In genomic region chr11:99854121-99854520, GRCm38 (mm10) we compare ENCODE assay signal across 12 mouse cellular contexts. TPM values are rescaled to one million over a fixed set of nuclear protein-coding genes. Genes with fewer than 3 reads are reported as not detected.
DNase-seq lines count a peak whose midpoint lies in the region; ATAC-seq and TF ChIP-seq lines count a peak whose summit lies in the region.
"Had no signal": no experiment of that assay in that cellular context is flagged by ENCODE, and none has a peak within 500 bp of the region (broad histone marks: within the 10 kb centered on the region; RNA-seq: fewer than 3 reads in every experiment).

No protein-coding gene starts in this region.

- ATAC-seq in hindbrain, embryonic 16.5 days = no peak
- ATAC-seq in lung, embryonic 14.5 days (ENCODE audit: insufficient read depth) = no peak

- H3K4me2 ChIP-seq in hindbrain, embryonic 16.5 days (ENCODE audit: low read length) = no peak overlapping the region
- no peak overlapping the region for H3K4me2 ChIP-seq in lung, embryonic 14.5 days
- H3K4me2 ChIP-seq: lung, embryonic 15.5 days had no signal

- no peak overlapping the region for H3K9ac ChIP-seq in hindbrain, embryonic 16.5 days (ENCODE audit: low read depth, low read length)
- H3K9ac ChIP-seq in lung, embryonic 14.5 days = no peak overlapping the region
- H3K9ac ChIP-seq: lung, embryonic 15.5 days had no signal

- no peaks in the 10 kb centered on the region for H3K4me1 ChIP-seq in hindbrain, embryonic 10.5 days (replicated peaks)
- no peaks in the 10 kb centered on the region for H3K4me1 ChIP-seq in hindbrain, embryonic 16.5 days (ENCODE audit: control insufficient read depth, insufficient read depth, low read depth, low read length)
- no peaks in the 10 kb centered on the region for H3K4me1 ChIP-seq in lung, embryonic 14.5 days (ENCODE audit: insufficient read depth)
- H3K4me1 ChIP-seq: lung, embryonic 15.5 days had no signal

- no peak overlapping the region for H3K27ac ChIP-seq in hindbrain, embryonic 10.5 days
- no peak overlapping the region for H3K27ac ChIP-seq in hindbrain, embryonic 16.5 days (ENCODE audit: low read depth, low read length)
- H3K27ac ChIP-seq in lung, embryonic 14.5 days (ENCODE audit: low read depth) = no peak overlapping the region
- H3K27ac ChIP-seq: lung, embryonic 15.5 days had no signal

- H3K27me3 ChIP-seq in hindbrain, embryonic 10.5 days (ENCODE audit: insufficient read depth, poor library complexity, severe bottlenecking) = no peaks in the 10 kb centered on the region
- no peaks in the 10 kb centered on the region for H3K27me3 ChIP-seq in hindbrain, embryonic 16.5 days (replicated peaks; ENCODE audit: control insufficient read depth, insufficient read depth, low read length)
- no peaks in the 10 kb centered on the region for H3K27me3 ChIP-seq in lung, embryonic 14.5 days (ENCODE audit: insufficient read depth, low read length)
- H3K27me3 ChIP-seq: lung, embryonic 15.5 days had no signal

- TF ChIP-seq CTCF in lung, embryonic 14.5 days (IDR thresholded peaks at IDR 0.05; ENCODE audit: low read depth) = peak; percentile 59

- no peaks in the 10 kb centered on the region for H3K36me3 ChIP-seq in hindbrain, embryonic 10.5 days
- H3K36me3 ChIP-seq in hindbrain, embryonic 16.5 days (ENCODE audit: control insufficient read depth, insufficient read depth, low read length) = no peaks in the 10 kb centered on the region
- H3K36me3 ChIP-seq in lung, embryonic 14.5 days (ENCODE audit: insufficient read depth) = no peaks in the 10 kb centered on the region
- H3K36me3 ChIP-seq: lung, embryonic 15.5 days had no signal

- 0 out of 2 replicates have a peak, but pooled peaks cover 4% of the 10 kb centered on the region for H3K9me3 ChIP-seq in hindbrain, embryonic 10.5 days
- no peaks in the 10 kb centered on the region for H3K9me3 ChIP-seq in hindbrain, embryonic 16.5 days (ENCODE audit: control insufficient read depth, low read length)
- H3K9me3 ChIP-seq in lung, embryonic 14.5 days (ENCODE audit: low read depth, low read length) = no peaks in the 10 kb centered on the region
- H3K9me3 ChIP-seq: lung, embryonic 15.5 days had no signal

- WGBS in hindbrain, embryonic 10.5 days = 63% methylated on average over 3 of the region's 3 CpGs
- 61% methylated on average over 3 of the region's 3 CpGs for WGBS in hindbrain, embryonic 16.5 days
- WGBS in lung, embryonic 14.5 days = 51% methylated on average over 3 of the region's 3 CpGs

- no peak overlapping the region for H3K4me3 ChIP-seq in hindbrain, embryonic 10.5 days
- H3K4me3 ChIP-seq in hindbrain, embryonic 16.5 days (ENCODE audit: low read length) = no peak overlapping the region
- no peak overlapping the region for H3K4me3 ChIP-seq in lung, embryonic 14.5 days (ENCODE audit: low read depth, low read length)
- H3K4me3 ChIP-seq: erythroblast, embryonic 14.5 days; lung, embryonic 15.5 days had no signal

- DNase-seq in hindbrain, embryonic 10.5 days (ENCODE audit: low spot score) = peak; percentile 15
- DNase-seq in lung, embryonic 14.5 days = peak; percentile 37
- no peak for DNase-seq in lung, postnatal 14 days
- peak; percentile 46 for DNase-seq in embryo, embryonic 10.5 days (ENCODE audit: low spot score)
- DNase-seq in retina, embryonic 14.5 days (ENCODE audit: low spot score) = peak; percentile 52
- no peak for DNase-seq in spleen, postnatal 36 days (ENCODE audit: low spot score in 2 of 2)
- DNase-seq in kidney, adult 11 months = no peak
- DNase-seq: kidney, postnatal 25 days had no signal

RNA-seq across cellular contexts. Expression of gene Krtap4-16, which starts 2.7 kb away (rescaled TPM):
- polyA plus RNA-seq in hindbrain, embryonic 10.5 days (2016; fragmentation: Nextera tagmentation; extraction: Ambion mirVana) = not detected in 2 replicates
- not detected in 2 replicates for polyA plus RNA-seq in hindbrain, embryonic 16.5 days (2015; fragmentation: Nextera tagmentation; extraction: Ambion mirVana)
- polyA plus RNA-seq in lung, embryonic 14.5 days (2014; fragmentation: Nextera tagmentation; extraction: Ambion mirVana) = not detected in 2 replicates
- polyA plus RNA-seq: erythroblast, embryonic 14.5 days; lung, embryonic 15.5 days; neural tube, embryonic 14.5 days had no signal

RNA-seq across cellular contexts. Expression of gene Gm11568, which starts 3.6 kb away (rescaled TPM):
- not detected in 2 replicates for polyA plus RNA-seq in hindbrain, embryonic 10.5 days (2016; fragmentation: Nextera tagmentation; extraction: Ambion mirVana)
- not detected in 2 replicates for polyA plus RNA-seq in hindbrain, embryonic 16.5 days (2015; fragmentation: Nextera tagmentation; extraction: Ambion mirVana)
- not detected in 2 replicates for polyA plus RNA-seq in lung, embryonic 14.5 days (2014; fragmentation: Nextera tagmentation; extraction: Ambion mirVana)
- polyA plus RNA-seq: lung, embryonic 15.5 days; neural tube, embryonic 14.5 days had no signal

RNA-seq across cellular contexts. Expression of gene Gm11559, which starts 10.2 kb away (rescaled TPM):
- not detected in 2 replicates for polyA plus RNA-seq in hindbrain, embryonic 10.5 days (2016; fragmentation: Nextera tagmentation; extraction: Ambion mirVana)
- polyA plus RNA-seq in hindbrain, embryonic 16.5 days (2015; fragmentation: Nextera tagmentation; extraction: Ambion mirVana) = not detected in 2 replicates
- not detected in 2 replicates for polyA plus RNA-seq in lung, embryonic 14.5 days (2014; fragmentation: Nextera tagmentation; extraction: Ambion mirVana)
- polyA plus RNA-seq: erythroblast, embryonic 14.5 days; lung, embryonic 15.5 days; neural tube, embryonic 14.5 days had no signal

RNA-seq across cellular contexts. Expression of gene 2300003K06Rik, which starts 16.3 kb away (rescaled TPM):
- polyA plus RNA-seq in hindbrain, embryonic 10.5 days (2016; fragmentation: Nextera tagmentation; extraction: Ambion mirVana) = not detected in 2 replicates
- polyA plus RNA-seq in hindbrain, embryonic 16.5 days (2015; fragmentation: Nextera tagmentation; extraction: Ambion mirVana) = not detected in 2 replicates
- not detected in 2 replicates for polyA plus RNA-seq in lung, embryonic 14.5 days (2014; fragmentation: Nextera tagmentation; extraction: Ambion mirVana)
- polyA plus RNA-seq: erythroblast, embryonic 14.5 days; lung, embryonic 15.5 days; neural tube, embryonic 14.5 days had no signal

RNA-seq across cellular contexts. Expression of gene Krtap9-1, which starts 19.1 kb away (rescaled TPM):
- polyA plus RNA-seq in hindbrain, embryonic 10.5 days (2016; fragmentation: Nextera tagmentation; extraction: Ambion mirVana) = not detected in 2 replicates
- not detected in 2 replicates for polyA plus RNA-seq in hindbrain, embryonic 16.5 days (2015; fragmentation: Nextera tagmentation; extraction: Ambion mirVana)
- polyA plus RNA-seq in lung, embryonic 14.5 days (2014; fragmentation: Nextera tagmentation; extraction: Ambion mirVana) = not detected in 2 replicates
- polyA plus RNA-seq: erythroblast, embryonic 14.5 days; lung, embryonic 15.5 days; neural tube, embryonic 14.5 days had no signal

Comparison
In these comparisons a context has a peak if more than half of its experiments do, and no peak if none do; other contexts are left out.
1. DNase-seq: peak in hindbrain, embryonic 10.5 days (single experiment), lung, embryonic 14.5 days (single experiment), embryo, embryonic 10.5 days (single experiment) and retina, embryonic 14.5 days (single experiment); none in lung, postnatal 14 days (single experiment), spleen, postnatal 36 days (0 of 2) and kidney, adult 11 months (single experiment).